Mouse (Mus musculus) ES-E14 (cell line): ENCODE data around the gene Slc7a6os.

Source experiments
- HCFC1 ChIP-seq: IDR thresholded peaks from 2 replicates; pipeline ENCODE4 v1.6.1; 2012; ENCODE audit warnings: low read length, inconsistent platforms, borderline replicate concordance; ENCODE audit not compliant: insufficient read depth
- MAFK ChIP-seq: IDR thresholded peaks from 2 replicates; pipeline ENCODE4 v1.6.1; 2014; ENCODE audit warnings: mild to moderate bottlenecking, low read depth, low read length, inconsistent platforms; ENCODE audit not compliant: insufficient read depth
- ZC3H11A ChIP-seq: IDR thresholded peaks from 2 replicates; pipeline ENCODE4 v1.6.1; 2012; ENCODE audit warnings: low read depth, mild to moderate bottlenecking, inconsistent platforms, low read length, borderline replicate concordance
- ZNF384 ChIP-seq: IDR thresholded peaks from 2 replicates; pipeline ENCODE4 v1.6.1; 2012; ENCODE audit warnings: low read depth, low read length, inconsistent platforms

DNA sequence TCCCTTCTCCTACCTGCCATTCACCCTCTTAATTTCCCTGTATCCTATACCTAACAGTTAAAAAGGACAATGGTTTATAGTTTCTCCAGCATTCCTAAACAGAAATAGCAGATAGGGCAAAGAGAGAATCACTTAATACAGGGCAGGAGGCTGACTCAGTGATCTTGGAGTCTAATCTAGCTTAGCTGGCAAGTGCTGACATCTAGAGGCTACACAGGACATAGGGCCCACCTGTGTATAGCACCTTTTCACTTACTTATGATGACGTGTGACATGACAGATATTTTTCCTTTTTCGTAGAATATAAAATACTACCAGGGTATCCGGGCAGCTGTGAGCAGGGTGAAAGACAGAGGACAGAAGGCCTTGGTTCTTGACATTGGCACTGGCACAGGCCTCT lies 8.9 kb upstream of the Slc7a6os start:
- TF ChIP-seq ZNF384, result no peak
- no peak for TF ChIP-seq HCFC1
- no peak for TF ChIP-seq MAFK
- TF ChIP-seq ZC3H11A, result no peak
